Mouse (Mus musculus): ENCODE measurements around the gene Abhd14a. TPM values are rescaled to one million over a fixed set of nuclear protein-coding genes. Genes with fewer than 3 reads are reported as not detected.
A peak's percentile ranks its signal among the peaks of the same experiment; 100 is the strongest.

The Abhd14a gene
- polyA plus RNA-seq, 1 experiment from 2014 or later = 45.0 TPM

DNA sequence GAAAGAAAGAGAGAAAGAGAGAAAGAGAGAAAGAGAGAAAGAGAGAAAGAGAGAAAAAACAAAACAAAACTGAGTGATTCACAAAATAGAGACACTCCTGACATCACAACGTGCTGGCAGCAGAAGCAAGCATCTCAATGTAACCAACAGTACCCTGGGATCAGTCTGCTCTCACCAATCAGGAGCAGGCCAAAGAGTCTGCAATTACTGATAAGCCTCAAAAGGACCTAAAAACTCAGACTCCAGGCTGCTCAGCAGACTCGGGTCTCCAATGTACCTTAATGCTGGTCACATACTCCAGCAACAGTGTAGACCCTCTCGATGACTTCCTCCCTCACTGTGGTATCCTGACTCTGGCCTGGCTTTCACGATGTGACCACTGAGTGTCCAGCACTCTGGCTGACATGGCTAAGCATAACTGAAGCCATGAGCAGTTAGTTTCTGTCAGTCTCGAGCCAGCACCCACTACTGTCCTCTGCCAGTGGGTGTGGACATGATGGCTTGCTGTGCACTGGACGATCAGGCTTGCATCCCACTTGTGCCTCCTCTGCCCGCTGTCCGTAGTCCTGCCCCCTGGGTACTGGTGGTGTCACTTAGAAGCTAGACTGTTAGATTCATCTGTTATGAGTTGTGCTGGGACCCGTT is 48.7 kb downstream of the Abhd14a start:
- no peaks in the 10 kb centered on the region for H3K27me3 ChIP-seq (ENCODE audit: low read depth, poor library complexity, severe bottlenecking)
- 0 out of 2 replicates have a peak overlapping the region, but pooled peaks have one; percentile 32 for H3K27ac ChIP-seq
- no peak overlapping the region for H3K4me3 ChIP-seq
- peaks cover 54% of the 10 kb centered on the region for H3K4me1 ChIP-seq
- H3K9me3 ChIP-seq (replicated peaks) = no peaks in the 10 kb centered on the region
- WGBS = 76% methylated on average over 9 of the region's 9 CpGs
- DNase-seq (ENCODE audit: low spot score) = no peak
- no peaks in the 10 kb centered on the region for H3K36me3 ChIP-seq

DNA sequence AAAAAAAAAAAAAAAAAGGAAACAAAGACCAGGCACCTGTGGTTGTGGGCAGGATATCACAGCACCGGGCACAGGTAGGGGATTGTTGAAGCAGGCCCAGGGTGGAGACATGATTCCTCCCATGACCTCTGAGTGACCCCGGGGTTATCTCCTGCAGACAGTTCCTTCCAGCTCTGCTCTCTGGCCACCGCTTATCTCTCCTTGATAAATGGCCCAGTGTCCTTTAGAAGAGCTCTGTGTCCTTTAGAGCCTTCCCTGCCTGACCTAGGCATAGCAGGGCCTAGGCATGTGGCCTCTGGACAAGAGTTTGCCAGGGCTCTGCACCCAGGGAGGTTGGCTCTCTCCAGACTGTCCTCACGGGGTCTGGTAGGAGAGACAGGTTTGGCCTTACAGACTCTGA is 49.7 kb downstream of the Abhd14a start:
- WGBS = 58% methylated on average over 4 of the region's 4 CpGs
- H3K4me1 ChIP-seq = peaks cover 56% of the 10 kb centered on the region
- no peaks in the 10 kb centered on the region for H3K9me3 ChIP-seq (replicated peaks)
- no peak for DNase-seq (ENCODE audit: low spot score)
- no peaks in the 10 kb centered on the region for H3K27me3 ChIP-seq (ENCODE audit: low read depth, poor library complexity, severe bottlenecking)
- H3K27ac ChIP-seq = peak overlapping the region; percentile 63
- H3K4me3 ChIP-seq = no peak overlapping the region
- H3K36me3 ChIP-seq = no peaks in the 10 kb centered on the region

DNA sequence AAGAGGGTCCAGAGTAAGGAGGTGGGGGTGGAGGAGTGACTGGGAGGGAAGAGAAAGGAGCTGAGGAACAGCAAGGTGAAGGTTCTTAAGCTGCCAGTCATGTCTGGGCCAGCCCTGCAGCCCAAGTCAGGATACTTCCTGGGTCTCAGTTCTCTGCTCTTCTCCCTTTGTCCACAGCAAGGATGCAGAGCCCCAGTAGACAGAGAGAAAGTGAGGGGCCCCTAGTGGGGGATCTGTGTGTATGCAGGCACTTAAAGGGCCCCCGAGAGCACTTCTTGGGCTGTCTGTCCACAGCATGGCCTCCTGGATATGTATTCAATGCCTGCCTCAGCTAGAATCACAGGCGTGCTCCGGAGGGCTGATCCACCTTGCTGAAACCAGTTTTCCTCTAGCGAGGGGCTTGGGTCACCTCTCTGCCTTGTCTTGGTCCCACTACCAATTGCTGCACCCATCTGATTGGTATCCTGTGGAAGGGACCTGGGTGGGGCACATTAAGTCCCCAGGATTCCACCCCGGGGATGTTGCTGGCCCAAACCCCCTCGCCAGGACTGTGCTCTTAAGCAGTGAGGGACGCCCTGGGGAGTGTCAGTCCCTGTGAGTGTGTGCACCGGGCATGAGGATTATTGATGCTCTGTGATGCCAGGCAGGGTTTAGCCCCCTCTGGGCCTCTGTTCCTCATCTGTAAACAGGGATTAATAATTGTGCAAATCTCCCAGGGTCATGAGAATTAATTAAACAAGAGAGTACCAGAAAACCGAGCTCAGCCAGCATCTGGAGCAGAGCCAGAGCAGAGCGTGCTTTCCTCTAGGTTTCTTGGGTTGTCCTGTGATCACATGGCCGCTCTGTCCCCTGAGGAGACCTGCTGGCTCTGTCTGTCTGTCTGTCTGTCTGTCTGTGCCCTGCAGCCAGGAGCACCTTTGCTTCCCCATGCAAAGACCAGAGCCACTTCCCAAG is 52.6 kb downstream of the Abhd14a start:
- H3K4me3 ChIP-seq = no peak overlapping the region
- H3K27ac ChIP-seq = peak overlapping the region; percentile 72
- H3K9me3 ChIP-seq (replicated peaks) = no peaks in the 10 kb centered on the region
- peaks cover 50% of the 10 kb centered on the region for H3K4me1 ChIP-seq
- DNase-seq (ENCODE audit: low spot score) = no peak
- H3K27me3 ChIP-seq (ENCODE audit: low read depth, poor library complexity, severe bottlenecking) = no peaks in the 10 kb centered on the region
- no peaks in the 10 kb centered on the region for H3K36me3 ChIP-seq
- 61% methylated on average over 11 of the region's 11 CpGs for WGBS

DNA sequence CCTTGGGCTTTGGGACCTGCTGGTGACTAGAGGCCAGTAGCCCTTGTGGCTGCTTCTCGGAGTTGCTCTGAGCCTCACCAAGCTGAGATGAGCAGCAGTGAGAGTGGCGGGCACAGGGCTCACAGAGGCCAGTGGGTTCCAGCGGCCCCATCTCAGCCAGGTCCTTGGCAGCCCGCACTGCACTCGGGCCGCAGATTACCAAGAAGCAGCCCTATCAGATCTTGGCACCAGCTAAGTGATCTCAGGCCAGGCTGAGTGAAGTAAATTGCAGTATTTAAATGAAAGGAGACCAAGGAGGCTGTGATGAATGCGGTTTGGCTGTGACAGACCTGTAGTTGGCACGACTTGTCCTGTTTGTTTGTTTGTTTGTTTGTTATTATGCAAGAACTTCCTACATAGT is 53.9 kb downstream of the Abhd14a start:
- WGBS = 90% methylated on average over 8 of the region's 8 CpGs
- DNase-seq (ENCODE audit: low spot score) = no peak
- no peaks in the 10 kb centered on the region for H3K9me3 ChIP-seq (replicated peaks)
- H3K4me1 ChIP-seq = peaks cover 39% of the 10 kb centered on the region
- H3K36me3 ChIP-seq = no peaks in the 10 kb centered on the region
- H3K27ac ChIP-seq = peak overlapping the region; percentile 47; the same call in 1 of the 2 replicates
- H3K27me3 ChIP-seq (ENCODE audit: low read depth, poor library complexity, severe bottlenecking) = no peaks in the 10 kb centered on the region
- no peak overlapping the region for H3K4me3 ChIP-seq

DNA sequence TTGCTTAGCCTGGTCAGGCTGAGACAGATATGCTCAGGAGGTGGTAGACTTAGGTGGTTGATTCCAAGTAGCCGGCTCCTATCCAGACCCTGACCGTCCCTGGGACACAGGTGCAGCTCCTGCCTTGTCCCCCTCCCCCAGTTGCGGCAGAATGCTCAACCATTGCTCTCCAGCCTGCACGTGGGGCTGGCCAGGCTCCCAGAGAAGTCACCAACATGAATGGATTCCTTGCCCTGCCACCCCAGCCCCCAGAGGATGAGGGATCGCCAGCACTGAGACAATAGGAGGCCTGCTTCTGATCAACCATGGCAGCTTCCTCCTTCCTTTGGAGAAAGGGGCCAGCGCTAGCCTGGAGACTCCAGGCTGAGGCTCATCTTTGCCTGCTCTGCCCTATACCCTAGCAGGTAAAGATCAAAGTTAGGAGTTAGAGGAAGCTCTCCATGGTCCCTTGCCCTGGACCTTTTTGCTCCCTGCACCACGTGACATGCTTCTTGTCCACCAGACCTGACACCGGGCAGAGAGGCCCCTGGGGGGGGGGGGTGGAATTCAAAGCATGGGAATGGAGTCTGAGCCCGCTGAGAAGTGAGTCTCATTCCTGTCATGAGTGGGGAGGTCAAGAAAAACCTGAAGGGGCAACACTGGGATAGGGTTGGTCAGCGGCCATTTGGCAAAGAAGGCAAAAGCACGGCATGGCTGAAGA is 54.5 kb downstream of the Abhd14a start:
- Histone ChIP-seq H3K36me3 (no peaks in the 10 kb centered on the region), H3K27me3 (ENCODE audit: low read depth, poor library complexity, severe bottlenecking) (no peaks in the 10 kb centered on the region), H3K4me3 (no peak overlapping the region), H3K4me1 (peaks cover 36% of the 10 kb centered on the region), H3K27ac (peak overlapping the region; percentile 47), H3K9me3 (replicated peaks) (no peaks in the 10 kb centered on the region)
- no peak for DNase-seq (ENCODE audit: low spot score)
- 78% methylated on average over 11 of the region's 11 CpGs for WGBS

Other genes starting within 250 kb of the Abhd14a start
- gene Ppm1m, start 247.9 kb downstream of the Abhd14a start, polyA plus RNA-seq (2016; fragmentation: Nextera tagmentation; extraction: Ambion mirVana) = 53.1 and 57.5 TPM in 2 replicates
- gene Twf2, start 244.6 kb downstream of the Abhd14a start, polyA plus RNA-seq (2016; fragmentation: Nextera tagmentation; extraction: Ambion mirVana) = 75.1 and 76.6 TPM in 2 replicates
- gene Tlr9, start 225.1 kb downstream of the Abhd14a start, polyA plus RNA-seq (2016; fragmentation: Nextera tagmentation; extraction: Ambion mirVana) = not detected in 2 replicates
- 62.8 and 77.9 TPM in 2 replicates for gene Alas1, start 199.0 kb downstream of the Abhd14a start, polyA plus RNA-seq (2016; fragmentation: Nextera tagmentation; extraction: Ambion mirVana)
- 42.9 and 43.9 TPM in 2 replicates for gene Poc1a, start 166.6 kb downstream of the Abhd14a start, polyA plus RNA-seq (2016; fragmentation: Nextera tagmentation; extraction: Ambion mirVana)
- 43.1 and 44.9 TPM in 2 replicates for gene Dusp7, start 79.0 kb downstream of the Abhd14a start, polyA plus RNA-seq (2016; fragmentation: Nextera tagmentation; extraction: Ambion mirVana)
- gene Rpl29, start 18.2 kb downstream of the Abhd14a start, polyA plus RNA-seq (2016; fragmentation: Nextera tagmentation; extraction: Ambion mirVana) = 1,033 and 1,267 TPM in 2 replicates
- 49.4 and 52.8 TPM in 2 replicates for gene Acy1, start 9.4 kb downstream of the Abhd14a start, polyA plus RNA-seq (2016; fragmentation: Nextera tagmentation; extraction: Ambion mirVana)
- 5.9 and 7.6 TPM in 2 replicates for gene Abhd14b, start 219 bp downstream of the Abhd14a start, polyA plus RNA-seq (2016; fragmentation: Nextera tagmentation; extraction: Ambion mirVana)
- gene Pcbp4, start 5.6 kb upstream of the Abhd14a start, polyA plus RNA-seq (2016; fragmentation: Nextera tagmentation; extraction: Ambion mirVana) = 275 and 316 TPM in 2 replicates
- gene Gpr62, start 18.3 kb upstream of the Abhd14a start, polyA plus RNA-seq (2016; fragmentation: Nextera tagmentation; extraction: Ambion mirVana) = 0.16 and 0.59 TPM in 2 replicates
- 81.6 and 110 TPM in 2 replicates for gene Rrp9, start 28.3 kb upstream of the Abhd14a start, polyA plus RNA-seq (2016; fragmentation: Nextera tagmentation; extraction: Ambion mirVana)
- 1.9 and 2.3 TPM in 2 replicates for gene Parp3, start 29.3 kb upstream of the Abhd14a start, polyA plus RNA-seq (2016; fragmentation: Nextera tagmentation; extraction: Ambion mirVana)
- not detected in 2 replicates for gene Iqcf1, start 52.3 kb upstream of the Abhd14a start, polyA plus RNA-seq (2016; fragmentation: Nextera tagmentation; extraction: Ambion mirVana)
- gene Iqcf5, start 66.9 kb upstream of the Abhd14a start, polyA plus RNA-seq (2016; fragmentation: Nextera tagmentation; extraction: Ambion mirVana) = not detected in 2 replicates
- not detected in 2 replicates for gene Iqcf3, start 114.0 kb upstream of the Abhd14a start, polyA plus RNA-seq (2016; fragmentation: Nextera tagmentation; extraction: Ambion mirVana)
- not detected in 2 replicates for gene Iqcf4, start 123.3 kb upstream of the Abhd14a start, polyA plus RNA-seq (2016; fragmentation: Nextera tagmentation; extraction: Ambion mirVana)
- not detected in 2 replicates for gene Iqcf6, start 178.9 kb upstream of the Abhd14a start, polyA plus RNA-seq (2016; fragmentation: Nextera tagmentation; extraction: Ambion mirVana)
- gene Grm2, start 208.4 kb upstream of the Abhd14a start, polyA plus RNA-seq (2016; fragmentation: Nextera tagmentation; extraction: Ambion mirVana) = not detected in 2 replicates
- gene Tex264, start 238.2 kb upstream of the Abhd14a start, polyA plus RNA-seq (2016; fragmentation: Nextera tagmentation; extraction: Ambion mirVana) = 22.9 and 32.1 TPM in 2 replicates